Mouse (Mus musculus) adrenal gland, adult 18-20 months (tissue): ENCODE data around the gene Abcb9. TPM values are rescaled to one million over a fixed set of nuclear protein-coding genes. Genes with fewer than 3 reads are reported as not detected.

Source experiments
- DNase-seq, 2 experiments: peaks; one replicate each; pipeline ENCODE4 v3.0.0; 2021 to 2022; ENCODE audit warnings: low spot score in 2 of 2
- long read RNA-seq, 2 experiments: library from polyadenylated mRNA; stranded (forward); transcript quantifications; one replicate each; pipeline ENCODE4 v2.0.0; 2021
- total RNA-seq, 2 experiments: library from RNA; stranded (reverse); gene quantifications; 1 replicate in 1 of 2; 2 replicates in 1 of 2; pipeline ENCODE4 v1.2.3; 2021

Gene Abcb9
- 10 to 100 TPM; 10.6 to 15.2 TPM for total RNA-seq
- long read RNA-seq, experiment 1, transcript Abcb9-201 (12 exons, 3,661 nt), result major isoform, 35 of 46 reads
- long read RNA-seq, experiment 1, partial matches to known transcripts, result 4 of 46 reads
- long read RNA-seq, experiment 1, other reads (novel, unspliced or antisense), result 4 of 46 reads
- long read RNA-seq, experiment 2, transcript Abcb9-201 (12 exons, 3,661 nt), result major isoform, 39 of 55 reads
- long read RNA-seq, experiment 2, partial matches to known transcripts, result 9 of 55 reads
- long read RNA-seq, experiment 2, other reads (novel, unspliced or antisense), result 6 of 55 reads

- peak; percentile 97 to 98 for DNase-seq
Observed at GRCm38 (mm10) chr5:124095596-124096232, at the start of gene Abcb9. TSS of gene Abcb9 (minus strand) at chr5:124095798.

GRCm38 (mm10) chr5:124138066-124138465, 42.5 kb upstream of the Abcb9 start:
- no peak for DNase-seq

- no peak for DNase-seq
Observed at GRCm38 (mm10) chr5:124134261-124134660, 38.7 kb upstream of the Abcb9 start.

DNA sequence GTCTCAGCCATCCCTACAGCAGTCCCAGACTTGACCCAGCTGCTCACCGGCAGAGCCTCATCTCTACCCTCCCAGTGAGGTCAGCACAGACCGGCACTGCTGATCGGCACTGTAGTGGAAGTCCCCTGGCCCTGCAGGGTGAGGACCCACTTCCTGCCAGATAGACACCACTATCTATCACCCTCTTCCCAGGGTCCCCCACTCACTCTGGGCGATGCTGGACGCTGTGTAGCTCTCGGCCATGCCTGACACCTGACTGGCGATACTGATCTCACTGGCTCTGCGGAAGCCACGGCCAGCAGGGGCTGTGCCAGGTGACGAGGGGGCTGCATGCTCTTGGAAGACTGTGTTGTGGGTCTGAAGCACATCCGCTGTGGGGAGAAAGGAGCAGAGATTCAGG, 29.5 kb upstream of the Abcb9 start:
- DNase-seq, result no peak

DNA sequence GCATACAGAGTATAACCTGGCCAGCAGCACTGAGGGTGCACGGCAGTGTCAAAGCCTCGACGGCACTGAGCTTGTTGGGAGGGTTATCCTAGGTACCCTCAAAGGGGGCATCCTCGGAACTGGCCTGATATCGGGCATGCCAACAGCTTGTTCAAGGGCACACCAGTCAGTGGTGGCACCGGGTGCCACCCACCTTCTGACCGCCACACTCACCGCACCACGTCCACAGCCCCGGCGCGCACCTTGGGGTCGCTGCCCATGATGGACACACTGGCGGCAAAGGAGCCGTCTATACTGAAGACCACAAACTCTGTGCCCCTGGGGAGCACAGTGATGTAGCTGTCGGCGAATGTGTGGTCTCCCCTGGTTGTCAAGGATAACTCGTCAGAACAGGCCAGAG, 26.8 kb upstream of the Abcb9 start:
- no peak for DNase-seq

DNA sequence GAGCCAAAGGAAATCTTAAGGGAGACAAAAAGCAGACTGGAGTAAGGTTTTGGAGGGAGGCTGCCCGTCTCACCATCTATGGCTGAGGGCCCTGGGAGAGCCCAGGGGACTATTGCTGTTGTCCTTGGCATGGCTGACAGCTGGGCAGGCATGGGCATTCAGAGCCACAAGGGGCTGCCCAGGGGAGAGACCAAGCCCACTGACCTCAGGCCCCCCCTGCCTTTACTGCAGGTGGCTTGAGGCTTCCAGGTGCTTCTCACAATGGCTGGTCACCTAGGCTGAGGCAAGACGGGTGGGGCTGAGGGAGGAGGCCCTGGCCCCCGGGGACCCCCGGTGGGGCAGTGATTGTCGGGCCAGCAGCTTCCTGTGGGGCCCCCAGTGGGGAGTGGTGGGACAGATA, 23.6 kb upstream of the Abcb9 start:
- DNase-seq, result no peak

DNA sequence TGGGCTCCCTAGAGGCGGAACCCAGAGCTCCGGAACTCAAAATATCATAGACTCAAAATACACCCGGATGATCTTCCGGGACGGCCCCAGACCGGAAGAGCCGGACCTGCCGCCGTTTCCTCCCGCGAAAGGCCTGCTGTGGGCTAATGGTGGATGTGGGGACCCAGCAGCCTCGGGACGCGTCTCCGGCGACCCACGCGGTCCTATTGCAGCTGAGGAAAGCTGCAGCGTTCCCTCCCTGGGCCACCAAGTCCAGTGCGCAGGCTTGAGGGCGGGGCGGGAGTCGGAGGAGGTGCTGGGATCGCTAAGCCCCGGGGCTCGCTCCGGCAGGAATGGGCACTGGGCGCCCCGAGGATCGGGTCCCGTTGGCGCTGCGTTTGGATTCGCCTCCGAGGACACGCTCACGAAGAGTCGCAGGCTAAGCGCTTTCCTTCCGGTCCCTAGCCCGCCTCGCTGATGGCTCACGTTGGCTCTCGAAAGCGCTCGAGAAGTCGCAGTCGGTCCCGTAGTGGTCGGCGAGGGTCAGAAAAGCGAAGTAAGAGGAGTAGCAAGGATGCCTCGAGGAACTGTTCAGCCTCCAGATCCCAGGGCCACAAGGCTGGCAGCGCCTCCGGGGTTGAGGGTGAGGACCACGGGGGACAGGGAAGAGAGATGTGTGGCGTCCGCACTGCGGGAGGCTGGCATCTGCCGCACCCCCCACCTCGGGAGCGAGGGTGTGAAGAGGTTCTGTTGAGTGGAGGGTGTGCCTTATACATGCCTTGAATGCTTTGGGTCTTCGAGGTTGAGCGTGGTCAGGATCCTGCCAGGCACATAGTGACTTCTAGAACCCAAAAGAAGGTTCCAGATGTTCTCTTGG, 20.6 kb upstream of the Abcb9 start, which contains the start of gene Arl6ip4:
Arl6ip4 (plus strand) TSS at position 100 of the 856 bp plus-strand sequence.
- peak; percentile 70 to 75 for DNase-seq

DNA sequence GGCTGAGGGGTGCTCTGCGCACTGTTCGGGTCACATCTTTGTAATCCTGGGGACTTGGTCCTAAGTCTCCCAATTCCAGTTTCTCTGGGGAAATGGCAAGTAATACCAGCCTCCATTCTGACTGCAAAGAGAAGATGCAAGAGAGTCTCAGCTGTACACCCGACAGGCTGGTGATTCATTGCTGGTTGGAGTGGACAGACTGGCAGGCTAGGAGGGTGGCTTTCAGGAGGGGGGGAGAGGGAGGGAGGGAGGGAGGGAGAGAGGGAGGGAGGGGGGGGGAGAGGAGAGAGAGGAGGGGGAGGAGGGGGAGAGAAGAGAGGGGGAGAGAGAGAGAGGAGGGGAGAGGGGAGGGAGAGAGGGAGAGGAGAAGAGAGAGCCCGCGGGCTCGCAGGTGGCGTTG, 19.9 kb upstream of the Abcb9 start:
- no peak for DNase-seq

DNA sequence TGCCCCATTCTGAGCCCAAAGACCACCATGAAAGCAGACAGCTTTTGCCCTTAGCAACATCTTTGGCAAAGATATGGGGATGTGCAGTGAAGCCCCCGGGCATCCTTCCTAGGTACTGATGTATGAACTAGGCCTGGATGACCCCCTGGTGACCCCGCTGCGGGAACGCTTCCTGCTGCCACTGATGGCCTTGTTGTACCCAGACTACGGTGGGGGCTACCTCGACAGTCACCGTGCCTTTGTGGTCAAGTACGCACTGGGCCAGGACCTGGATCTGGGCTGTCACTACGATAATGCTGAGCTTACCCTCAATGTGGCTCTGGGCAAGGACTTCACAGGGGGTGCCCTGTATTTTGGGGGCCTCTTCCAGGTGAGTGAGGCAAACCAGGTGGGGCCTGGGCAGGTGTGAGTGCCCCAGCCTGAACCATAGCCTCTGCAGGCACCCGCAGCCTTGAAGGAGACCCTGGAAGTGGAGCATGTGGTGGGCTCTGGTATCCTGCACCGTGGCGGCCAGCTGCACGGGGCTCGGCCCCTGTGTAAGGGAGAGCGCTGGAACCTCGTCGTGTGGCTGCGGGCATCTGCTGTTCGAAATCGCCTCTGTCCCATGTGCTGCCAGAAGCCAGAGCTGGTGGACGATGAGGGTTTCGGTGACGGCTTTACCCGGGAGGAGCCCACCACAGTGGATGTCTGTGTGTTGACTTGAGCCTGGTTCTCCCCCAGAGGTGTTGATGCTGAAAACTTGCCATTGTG, 18.9 kb upstream of the Abcb9 start:
- DNase-seq, result no peak

DNA sequence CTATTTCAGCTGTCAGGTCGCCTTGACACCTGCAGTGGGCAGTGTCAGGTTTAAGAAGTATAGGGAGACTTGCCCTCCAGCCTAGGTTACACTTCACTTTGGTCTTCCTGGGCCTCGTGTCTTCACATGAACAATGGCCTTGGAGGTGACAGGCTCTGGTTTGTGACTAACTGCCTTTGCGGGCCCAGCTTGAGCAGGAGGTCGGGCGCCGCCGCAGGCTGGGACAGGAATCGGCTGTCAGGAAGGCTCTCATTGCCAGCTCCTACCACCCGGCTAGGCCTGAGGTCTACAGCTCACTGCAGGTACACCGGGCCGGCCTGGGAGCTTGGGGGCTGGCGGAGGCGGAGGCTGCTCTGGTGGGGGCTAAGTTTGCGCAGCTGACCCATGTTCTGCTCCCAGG, 17.4 kb upstream of the Abcb9 start:
- DNase-seq, result peak; percentile 63 to 69

GRCm38 (mm10) chr5:124112531-124112930, 16.9 kb upstream of the Abcb9 start:
- DNase-seq, result peak in 1 of 2 experiments; percentile 43

GRCm38 (mm10) chr5:124111742-124112497, 16.3 kb upstream of the Abcb9 start, which contains the start of gene Ogfod2:
TSS of gene Ogfod2 (plus strand) at chr5:124112297.
- DNase-seq, result peak; percentile 91 to 94

DNA sequence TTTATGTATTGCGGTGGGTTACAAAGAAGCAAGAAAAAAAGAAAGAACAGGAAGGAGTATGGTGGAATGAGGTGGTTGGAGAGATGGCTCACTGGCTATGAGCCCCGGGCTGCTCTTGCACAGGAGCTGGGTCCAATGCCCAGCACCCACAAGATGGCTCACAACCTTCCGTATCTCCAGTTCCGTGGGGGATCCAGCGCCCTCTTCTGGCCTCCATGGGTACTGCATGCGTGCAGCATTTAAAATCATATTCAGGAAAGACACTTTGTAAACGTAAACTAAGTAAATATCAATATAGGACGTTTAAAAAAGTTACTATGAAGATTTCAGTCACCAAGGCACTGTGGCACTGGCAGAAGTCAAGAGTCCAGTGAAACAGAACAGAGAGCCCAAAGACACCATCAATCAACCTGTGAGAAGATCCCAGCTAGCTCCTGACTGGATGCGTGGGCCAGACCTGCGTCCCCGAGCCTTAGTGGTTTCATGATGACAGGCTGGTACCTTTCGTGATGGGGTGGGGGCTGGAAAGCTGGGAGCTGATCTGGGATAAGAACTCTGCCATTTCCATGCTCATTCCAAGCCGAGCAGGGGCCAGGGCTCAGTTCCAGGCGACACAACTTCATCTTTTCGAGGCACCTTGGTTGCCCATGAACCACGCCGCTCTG, 15.6 kb upstream of the Abcb9 start:
- peak in 1 of 2 experiments; percentile 47 for DNase-seq

DNA sequence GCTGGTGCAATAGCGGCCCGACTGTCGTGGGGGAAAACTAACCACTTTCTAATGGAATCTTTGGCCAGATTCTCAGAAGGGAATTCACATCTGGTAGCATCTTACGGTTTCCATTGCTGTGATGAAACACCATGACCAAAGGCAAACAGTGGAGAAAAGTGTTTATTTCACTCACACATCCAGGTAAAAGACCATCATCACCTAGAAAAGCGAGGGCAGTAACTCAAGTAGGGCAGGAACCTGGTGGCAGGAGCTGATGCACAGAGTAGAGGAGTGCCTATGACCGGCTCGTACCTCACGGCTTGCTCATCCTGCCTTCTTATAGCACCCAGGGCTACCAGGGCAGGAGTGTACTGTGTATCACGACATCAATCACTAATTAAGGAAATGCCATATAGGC, 8.0 kb upstream of the Abcb9 start:
- DNase-seq, result no peak

GRCm38 (mm10) chr5:124103020-124103419, 7.4 kb upstream of the Abcb9 start:
- no peak for DNase-seq

DNA sequence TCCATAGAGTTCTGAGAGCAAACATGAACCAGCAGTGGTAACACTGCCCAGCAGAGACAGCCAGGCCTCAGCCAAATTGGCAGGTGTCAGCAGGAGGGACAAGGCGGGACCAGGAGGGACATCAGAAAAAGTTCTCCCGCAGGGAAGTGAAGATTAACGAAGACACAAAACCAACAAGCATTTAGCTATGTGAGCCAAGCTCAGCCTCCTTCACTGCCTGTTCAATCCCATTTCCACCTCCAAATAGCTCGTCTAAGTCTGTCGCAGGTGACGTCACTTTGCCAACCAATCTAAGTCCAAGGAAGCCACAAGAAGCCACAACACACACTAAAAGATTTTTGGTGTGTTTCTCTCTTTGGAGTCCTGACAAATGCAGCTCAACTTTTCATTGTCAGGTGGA, 6.7 kb upstream of the Abcb9 start:
- DNase-seq, result no peak

DNA sequence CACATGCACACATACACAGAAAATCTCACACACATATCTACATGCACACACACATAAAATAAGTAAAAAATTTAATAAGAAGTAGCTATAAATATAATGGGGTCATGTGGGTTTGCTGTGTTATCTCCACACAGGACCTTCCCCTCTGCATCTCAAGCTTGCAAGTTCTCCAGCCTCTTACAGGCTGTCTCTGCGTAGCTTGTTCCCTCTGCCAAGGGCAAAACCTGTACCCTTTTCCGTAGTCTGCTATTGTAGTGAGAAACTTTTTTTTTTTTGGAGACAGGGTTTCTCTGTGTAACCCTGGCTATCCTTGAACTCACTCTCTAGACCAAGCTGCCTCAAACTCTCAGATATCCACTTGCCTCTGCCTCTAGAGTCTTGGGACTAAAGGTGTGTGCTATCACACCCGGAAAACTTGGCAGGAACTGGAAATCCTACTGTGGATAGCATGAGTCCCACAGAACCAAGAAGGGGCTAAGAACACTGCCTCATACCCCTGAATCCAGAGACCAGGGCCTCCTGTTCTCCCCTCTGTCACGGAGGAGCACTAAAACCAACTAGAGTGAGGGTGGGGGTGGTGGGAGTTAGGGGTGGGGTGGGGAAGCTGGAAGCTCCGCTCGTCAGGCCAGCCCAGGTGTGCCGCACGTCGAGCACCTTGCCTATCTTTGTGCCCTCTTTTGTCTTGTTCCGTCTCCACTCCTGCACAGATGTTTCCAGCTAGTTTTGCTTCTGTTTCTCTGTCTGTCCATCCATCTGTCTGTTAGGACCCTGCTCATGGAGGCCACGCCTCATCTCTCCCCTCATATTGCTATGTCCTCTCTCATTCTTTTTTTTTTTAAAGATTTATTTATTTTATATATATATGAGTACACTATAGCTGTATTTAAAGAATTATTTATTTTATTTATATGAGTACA, 4.8 kb upstream of the Abcb9 start:
- no peak for DNase-seq

GRCm38 (mm10) chr5:124098923-124099322, 3.3 kb upstream of the Abcb9 start:
- no peak for DNase-seq
